Mouse (Mus musculus) stomach, postnatal 0 days (tissue): Measurements from ENCODE around the gene Dnajb13.

Experiments
- CTCF ChIP-seq: IDR thresholded peaks from 2 replicates; pipeline ENCODE4 v1.5.1; 2016; ENCODE audit warnings: antibody characterized with exemption, low read depth, mild to moderate bottlenecking, moderate library complexity
- EP300 ChIP-seq: optimal IDR thresholded peaks from 2 replicates; pipeline ENCODE3; 2016; ENCODE audit warnings: antibody characterized with exemption

DNA sequence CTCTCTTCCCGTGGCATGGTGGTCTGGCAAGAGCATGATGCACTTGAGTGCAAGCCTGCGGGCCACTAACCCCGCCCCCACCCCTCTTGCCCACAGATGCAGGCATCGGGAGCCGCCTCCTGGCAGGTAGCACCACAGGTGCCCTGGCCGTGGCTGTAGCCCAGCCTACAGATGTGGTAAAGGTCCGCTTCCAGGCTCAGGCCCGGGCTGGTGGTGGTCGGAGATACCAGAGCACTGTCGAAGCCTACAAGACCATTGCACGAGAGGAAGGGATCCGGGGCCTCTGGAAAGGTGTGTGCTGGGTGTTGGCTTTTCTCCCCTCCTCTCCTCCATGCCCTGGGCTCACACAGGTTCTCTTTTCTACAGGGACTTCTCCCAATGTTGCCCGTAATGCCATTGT lies 16.8 kb downstream of the Dnajb13 start:
- no peak for TF ChIP-seq CTCF
- TF ChIP-seq EP300: no peak
